Mouse (Mus musculus): ENCODE measurements around the gene Aknad1. TPM values are rescaled to one million over a fixed set of nuclear protein-coding genes. Genes with fewer than 3 reads are reported as not detected.

Aknad1 gene
- polyA plus RNA-seq, 1 experiment: 0.01 TPM

GRCm38 (mm10) chr3:108714837-108715236, 24.6 kb upstream of the Aknad1 start:
- H3K4me1 ChIP-seq (ENCODE audit: control insufficient read depth): peaks cover 66% of the 10 kb centered on the region
- peaks cover 79% of the 10 kb centered on the region for H3K36me3 ChIP-seq (ENCODE audit: control insufficient read depth)
- H3K27me3 ChIP-seq (ENCODE audit: control insufficient read depth): no peaks in the 10 kb centered on the region
- H3K9me3 ChIP-seq (ENCODE audit: control insufficient read depth, low read length): no peaks in the 10 kb centered on the region
- TF ChIP-seq GATA1 (IDR thresholded peaks at IDR 0.05; ENCODE audit: low read length) (no peak), TAL1 (IDR thresholded peaks at IDR 0.05; ENCODE audit: low read length) (no peak)
- no peak overlapping the region for H3K4me3 ChIP-seq (replicated peaks)

- H3K4me3 ChIP-seq (replicated peaks): peak overlapping the region; percentile 30
- H3K27me3 ChIP-seq (ENCODE audit: control insufficient read depth): no peaks in the 10 kb centered on the region
- H3K4me1 ChIP-seq (ENCODE audit: control insufficient read depth): peaks cover 68% of the 10 kb centered on the region
- no peak for TF ChIP-seq TAL1 (IDR thresholded peaks at IDR 0.05; ENCODE audit: low read length)
- no peak for TF ChIP-seq GATA1 (IDR thresholded peaks at IDR 0.05; ENCODE audit: low read length)
- peaks cover 61% of the 10 kb centered on the region for H3K36me3 ChIP-seq (ENCODE audit: control insufficient read depth)
- no peaks in the 10 kb centered on the region for H3K9me3 ChIP-seq (ENCODE audit: control insufficient read depth, low read length)
Measured at GRCm38 (mm10) chr3:108717896-108718502, 21.5 kb upstream of the Aknad1 start.

- peak overlapping the region; percentile 99 for H3K4me3 ChIP-seq (replicated peaks)
- TF ChIP-seq GATA1 (IDR thresholded peaks at IDR 0.05; ENCODE audit: low read length) (no peak), TAL1 (IDR thresholded peaks at IDR 0.05; ENCODE audit: low read length) (no peak)
- no peaks in the 10 kb centered on the region for H3K27me3 ChIP-seq (ENCODE audit: control insufficient read depth)
- peaks cover 64% of the 10 kb centered on the region for H3K4me1 ChIP-seq (ENCODE audit: control insufficient read depth)
- H3K9me3 ChIP-seq (ENCODE audit: control insufficient read depth, low read length): no peaks in the 10 kb centered on the region
- peaks cover 48% of the 10 kb centered on the region for H3K36me3 ChIP-seq (ENCODE audit: control insufficient read depth)
Measured at GRCm38 (mm10) chr3:108719357-108719756, 20.1 kb upstream of the Aknad1 start.

- Histone ChIP-seq H3K4me3 (replicated peaks) (peak overlapping the region; percentile 99), H3K27me3 (ENCODE audit: control insufficient read depth) (no peaks in the 10 kb centered on the region), H3K9me3 (ENCODE audit: control insufficient read depth, low read length) (no peaks in the 10 kb centered on the region), H3K4me1 (ENCODE audit: control insufficient read depth) (peaks cover 63% of the 10 kb centered on the region), H3K36me3 (ENCODE audit: control insufficient read depth) (peaks cover 46% of the 10 kb centered on the region)
- TF ChIP-seq GATA1 (IDR thresholded peaks at IDR 0.05; ENCODE audit: low read length) (no peak), TAL1 (IDR thresholded peaks at IDR 0.05; ENCODE audit: low read length) (no peak)
Measured at GRCm38 (mm10) chr3:108719761-108720160, 19.7 kb upstream of the Aknad1 start.

- H3K27me3 ChIP-seq (ENCODE audit: control insufficient read depth): no peaks in the 10 kb centered on the region
- H3K4me1 ChIP-seq (ENCODE audit: control insufficient read depth): peaks cover 52% of the 10 kb centered on the region
Measured at GRCm38 (mm10) chr3:108721076-108721991, 18.1 kb upstream of the Aknad1 start.

GRCm38 (mm10) chr3:108722036-108722872, 17.2 kb upstream of the Aknad1 start, which contains the start of gene Gpsm2:
Gpsm2 (minus strand) TSS chr3:108722309.
- Histone ChIP-seq H3K27me3 (ENCODE audit: control insufficient read depth) (no peaks in the 10 kb centered on the region), H3K4me3 (replicated peaks) (peak within 1 kb of the TSS; percentile 99), H3K4me1 (ENCODE audit: control insufficient read depth) (peaks cover 47% of the 10 kb centered on the region), H3K36me3 (ENCODE audit: control insufficient read depth) (peaks cover 26% of the 10 kb centered on the region), H3K9me3 (ENCODE audit: control insufficient read depth, low read length) (peaks cover 6% of the 10 kb centered on the region)
- no peak for TF ChIP-seq GATA1 (IDR thresholded peaks at IDR 0.05; ENCODE audit: low read length)
- no peak for TF ChIP-seq TAL1 (IDR thresholded peaks at IDR 0.05; ENCODE audit: low read length)

More at GRCm38 (mm10) chr3:108721076-108721991, 18.1 kb upstream of the Aknad1 start:
- Histone ChIP-seq H3K36me3 (ENCODE audit: control insufficient read depth) (peaks cover 32% of the 10 kb centered on the region), H3K9me3 (ENCODE audit: control insufficient read depth, low read length) (peaks cover 6% of the 10 kb centered on the region), H3K4me3 (replicated peaks) (peak overlapping the region; percentile 99)
- TF ChIP-seq GATA1 (IDR thresholded peaks at IDR 0.05; ENCODE audit: low read length) (no peak), TAL1 (IDR thresholded peaks at IDR 0.05; ENCODE audit: low read length) (no peak)

GRCm38 (mm10) chr3:108726413-108726812, 13.0 kb upstream of the Aknad1 start:
- Histone ChIP-seq H3K36me3 (ENCODE audit: control insufficient read depth) (no peaks in the 10 kb centered on the region), H3K27me3 (ENCODE audit: control insufficient read depth) (no peaks in the 10 kb centered on the region), H3K9me3 (ENCODE audit: control insufficient read depth, low read length) (peaks cover 7% of the 10 kb centered on the region), H3K4me1 (ENCODE audit: control insufficient read depth) (peaks cover 27% of the 10 kb centered on the region), H3K4me3 (replicated peaks) (no peak overlapping the region)
- TF ChIP-seq TAL1 (IDR thresholded peaks at IDR 0.05; ENCODE audit: low read length) (no peak), GATA1 (IDR thresholded peaks at IDR 0.05; ENCODE audit: low read length) (no peak)

GRCm38 (mm10) chr3:108727344-108727743, 12.1 kb upstream of the Aknad1 start:
- Histone ChIP-seq H3K4me3 (replicated peaks) (no peak overlapping the region), H3K27me3 (ENCODE audit: control insufficient read depth) (no peaks in the 10 kb centered on the region; the same call in 1 of the 2 replicates), H3K36me3 (ENCODE audit: control insufficient read depth) (no peaks in the 10 kb centered on the region), H3K4me1 (ENCODE audit: control insufficient read depth) (peaks cover 26% of the 10 kb centered on the region), H3K9me3 (ENCODE audit: control insufficient read depth, low read length) (peaks cover 7% of the 10 kb centered on the region)
- no peak for TF ChIP-seq GATA1 (IDR thresholded peaks at IDR 0.05; ENCODE audit: low read length)
- no peak for TF ChIP-seq TAL1 (IDR thresholded peaks at IDR 0.05; ENCODE audit: low read length)
